Mouse (Mus musculus): ENCODE data around the gene Myo1h.
A peak's percentile ranks its signal among the peaks of the same experiment; 100 is the strongest.

GRCm38 (mm10) chr5:114370371-114370776 is 81.4 kb downstream of the Myo1h start:
- TF ChIP-seq CTCF (IDR thresholded peaks at IDR 0.05; ENCODE audit: low read depth) (0 out of 2 replicates have a peak, but pooled peaks have one; percentile 15), EP300 (IDR thresholded peaks at IDR 0.05; ENCODE audit: low read depth) (no peak)

Data from liver, embryonic 14.5 days (tissue).